Mouse (Mus musculus) stomach, embryonic 14.5 days (tissue): ENCODE data around the gene Gm6904. TPM values are rescaled to one million over a fixed set of nuclear protein-coding genes. Genes with fewer than 3 reads are reported as not detected.
A peak's percentile ranks its signal among the peaks of the same experiment; 100 is the strongest.

Source experiments
- ATAC-seq: fragments of 200-750 bp; cut with Nextera tagmentation; 2 replicates; pipeline ENCODE4 v1.8.0; 2017; ENCODE audit warnings: low read depth, moderate TSS enrichment; ENCODE audit not compliant: insufficient number of reproducible peaks, insufficient read depth, low FRiP score
- H3K27ac ChIP-seq: fragments of 300-500 bp; sonication (generic); 2 replicates; pipeline ENCODE4 v1.5.1; 2014; ENCODE audit warnings: mild to moderate bottlenecking, low read length, moderate library complexity, mixed read lengths
- H3K27me3 ChIP-seq: fragments of 300-500 bp; sonication (generic); 2 replicates; pipeline ENCODE4 v1.6.1; 2014; ENCODE audit warnings: low read length, control low read depth, mixed read lengths; ENCODE audit not compliant: control insufficient read depth, insufficient read depth
- H3K36me3 ChIP-seq: fragments of 300-500 bp; sonication (generic); 2 replicates; pipeline ENCODE4 v1.6.1; 2014; ENCODE audit warnings: mild to moderate bottlenecking, control low read depth, low read length, moderate library complexity, mixed read lengths; ENCODE audit not compliant: control insufficient read depth, insufficient read depth
- H3K4me1 ChIP-seq: fragments of 300-500 bp; sonication (generic); 2 replicates; pipeline ENCODE4 v1.6.1; 2014; ENCODE audit warnings: low read length, control low read depth, mixed read lengths; ENCODE audit not compliant: control insufficient read depth, insufficient read depth
- H3K4me2 ChIP-seq: fragments of 300-500 bp; sonication (generic); replicated peaks from 2 replicates; pipeline ENCODE4 v1.6.1; 2014; ENCODE audit warnings: low read depth, low read length, control low read depth
- H3K4me3 ChIP-seq: fragments of 300-500 bp; sonication (generic); 2 replicates; pipeline ENCODE4 v1.5.1; 2014; ENCODE audit warnings: low read depth, low read length, control low read depth
- H3K9ac ChIP-seq: fragments of 300-500 bp; sonication (generic); replicated peaks from 2 replicates; pipeline ENCODE4 v1.6.1; 2014; ENCODE audit warnings: low read depth, mild to moderate bottlenecking, control low read depth, low read length, moderate library complexity, mixed read lengths
- H3K9me3 ChIP-seq: fragments of 300-500 bp; sonication (generic); 2 replicates; pipeline ENCODE4 v1.6.1; 2016; ENCODE audit warnings: low read depth, low read length, control low read depth; ENCODE audit not compliant: control insufficient read depth
- WGBS: fragments of 180-500 bp; shearing (Covaris S2); extraction: QIAGEN DNeasy Blood & Tissue Kit; methylation state at CpG from one replicate; pipeline ENCODE4 v1.1.7; 2014; 5-methylcytosine and 5-hydroxymethylcytosine counted together
- polyA plus RNA-seq: library from polyadenylated mRNA; unstranded; fragments of >200 nt; fragmentation: Nextera tagmentation; extraction: Ambion mirVana; gene quantifications from 2 replicates; pipeline ENCODE4 v1.2.1, GENCODE M21; 2014

Gm6904 gene
- polyA plus RNA-seq, 1 experiment from 2014 or later, result not detected

DNA sequence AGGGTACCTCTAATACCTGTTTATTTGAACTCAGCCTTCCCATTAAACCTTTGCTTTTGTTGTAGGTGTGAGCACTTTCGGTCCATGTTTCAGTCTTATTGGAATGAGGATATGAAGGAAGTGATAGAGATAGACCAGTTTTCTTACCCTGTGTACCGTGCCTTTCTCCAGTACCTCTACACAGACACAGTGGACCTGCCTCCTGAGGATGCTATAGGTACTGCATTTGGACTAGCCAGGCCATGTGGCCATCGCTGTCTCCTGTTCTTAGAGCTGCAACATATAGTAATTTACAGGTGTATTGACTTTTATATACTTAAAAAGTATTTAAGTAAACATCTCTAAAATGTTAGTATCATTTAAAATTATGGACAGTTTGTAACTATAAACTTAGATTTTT, 30.2 kb downstream of the Gm6904 start:
- 92% methylated on average over 3 of the region's 3 CpGs for WGBS
- Histone ChIP-seq H3K36me3 (peaks cover 66% of the 10 kb centered on the region), H3K9ac (no peak overlapping the region), H3K4me1 (no peaks in the 10 kb centered on the region), H3K4me2 (no peak overlapping the region), H3K9me3 (no peaks in the 10 kb centered on the region), H3K27ac (no peak overlapping the region), H3K4me3 (no peak overlapping the region), H3K27me3 (no peaks in the 10 kb centered on the region)
- ATAC-seq, result no peak

DNA sequence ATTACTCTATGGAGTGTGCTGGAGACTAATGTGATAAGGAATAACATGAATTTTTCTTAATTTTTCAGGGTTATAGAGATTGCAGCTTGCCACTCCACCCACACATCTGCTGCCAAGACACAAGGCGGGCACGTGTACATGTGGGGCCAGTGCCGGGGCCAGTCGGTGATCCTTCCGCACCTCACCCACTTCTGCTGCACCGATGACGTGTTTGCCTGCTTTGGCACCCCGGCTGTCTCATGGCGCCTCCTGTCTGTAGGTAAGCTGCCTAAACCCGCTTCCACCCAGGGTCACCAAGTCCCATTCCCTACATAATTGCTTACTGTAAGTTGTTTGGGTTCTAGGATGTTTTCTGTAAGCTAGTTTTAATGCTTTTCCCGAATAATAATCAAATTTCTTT, 33.8 kb downstream of the Gm6904 start:
- Histone ChIP-seq H3K4me3 (no peak overlapping the region), H3K9me3 (no peaks in the 10 kb centered on the region), H3K27ac (no peak overlapping the region), H3K4me1 (no peaks in the 10 kb centered on the region), H3K27me3 (no peaks in the 10 kb centered on the region), H3K36me3 (peaks cover 56% of the 10 kb centered on the region), H3K4me2 (no peak overlapping the region), H3K9ac (no peak overlapping the region)
- 93% methylated on average over 11 of the region's 11 CpGs for WGBS
- ATAC-seq, result no peak

DNA sequence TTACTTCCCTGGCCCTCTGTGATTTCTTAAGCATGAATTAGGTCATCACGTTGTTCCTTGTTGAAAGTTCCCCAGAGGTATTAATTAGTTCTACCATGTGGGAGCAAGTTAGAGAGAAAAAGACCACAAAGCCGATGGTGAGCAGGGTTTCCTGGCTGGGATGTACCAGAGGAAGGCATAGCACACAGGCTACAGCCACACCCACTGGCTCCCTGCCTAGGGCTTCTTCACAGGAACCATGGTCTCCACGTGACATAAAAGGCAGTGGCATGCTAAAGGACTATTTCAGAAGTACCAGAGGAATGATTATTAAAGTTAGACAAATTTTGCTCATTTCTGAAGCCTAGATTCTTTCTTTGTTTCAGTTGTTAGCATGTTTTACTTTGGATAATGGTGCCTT, 40.8 kb downstream of the Gm6904 start:
- Histone ChIP-seq H3K27me3 (no peaks in the 10 kb centered on the region), H3K4me3 (no peak overlapping the region), H3K9me3 (no peaks in the 10 kb centered on the region), H3K27ac (no peak overlapping the region), H3K4me2 (no peak overlapping the region), H3K36me3 (peaks cover 23% of the 10 kb centered on the region; the same call in 1 of the 2 replicates), H3K9ac (no peak overlapping the region), H3K4me1 (no peaks in the 10 kb centered on the region)
- 85% methylated on average over 3 of the region's 3 CpGs for WGBS
- ATAC-seq, result no peak

GRCm38 (mm10) chr14:59209816-59210215, 50.2 kb downstream of the Gm6904 start:
- H3K9me3 ChIP-seq, result no peaks in the 10 kb centered on the region
- no peak overlapping the region for H3K27ac ChIP-seq
- WGBS, result 94% methylated on average over 2 of the region's 2 CpGs
- H3K4me3 ChIP-seq, result no peak overlapping the region
- H3K36me3 ChIP-seq, result peaks cover 4% of the 10 kb centered on the region; the same call in 1 of the 2 replicates
- no peaks in the 10 kb centered on the region for H3K27me3 ChIP-seq
- H3K9ac ChIP-seq, result no peak overlapping the region
- peaks cover 11% of the 10 kb centered on the region; the same call in 1 of the 2 replicates for H3K4me1 ChIP-seq
- ATAC-seq, result no peak
- no peak overlapping the region for H3K4me2 ChIP-seq

DNA sequence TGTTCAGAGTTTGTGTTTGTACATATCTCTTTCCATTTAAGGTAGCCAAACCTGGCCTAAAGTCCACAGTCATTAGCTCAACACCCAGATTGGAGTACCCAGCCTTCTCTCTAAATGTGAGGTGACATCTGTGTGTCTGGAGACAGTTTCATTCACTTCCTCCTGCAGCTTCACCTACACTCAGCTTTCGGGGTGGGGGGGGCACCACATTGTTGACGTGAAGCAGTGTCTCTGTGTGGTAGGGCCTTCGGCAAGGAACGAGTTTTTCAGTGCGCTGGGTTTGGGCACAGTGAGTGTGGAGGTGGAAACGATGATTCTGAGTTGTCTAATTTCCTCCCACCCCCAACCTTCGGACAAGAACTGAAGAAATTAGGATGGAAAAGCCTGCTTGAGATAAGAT, 51.0 kb downstream of the Gm6904 start:
- Histone ChIP-seq H3K36me3 (peaks cover 4% of the 10 kb centered on the region; the same call in 1 of the 2 replicates), H3K4me3 (no peak overlapping the region)
- 82% methylated on average over 7 of the region's 7 CpGs for WGBS

GRCm38 (mm10) chr14:59205976-59206583, 53.9 kb downstream of the Gm6904 start:
- H3K9me3 ChIP-seq, result no peaks in the 10 kb centered on the region
- H3K27ac ChIP-seq, result no peak overlapping the region
- 47% methylated on average over 10 of the region's 10 CpGs for whole genome bisulfite sequencing
- H3K4me3 ChIP-seq, result no peak overlapping the region
- no peaks in the 10 kb centered on the region for H3K36me3 ChIP-seq
- H3K4me1 ChIP-seq, result peaks cover 26% of the 10 kb centered on the region; the same call in 1 of the 2 replicates
- no peak overlapping the region for H3K4me2 ChIP-seq
- H3K9ac ChIP-seq, result no peak overlapping the region
- no peaks in the 10 kb centered on the region for H3K27me3 ChIP-seq
- ATAC-seq, result no peak

More for the DNA sequence above, 51.0 kb downstream of the Gm6904 start:
- Histone ChIP-seq H3K4me2 (no peak overlapping the region), H3K9ac (no peak overlapping the region), H3K27ac (no peak overlapping the region), H3K9me3 (no peaks in the 10 kb centered on the region), H3K4me1 (peaks cover 18% of the 10 kb centered on the region; the same call in 1 of the 2 replicates), H3K27me3 (no peaks in the 10 kb centered on the region)
- ATAC-seq, result no peak

DNA sequence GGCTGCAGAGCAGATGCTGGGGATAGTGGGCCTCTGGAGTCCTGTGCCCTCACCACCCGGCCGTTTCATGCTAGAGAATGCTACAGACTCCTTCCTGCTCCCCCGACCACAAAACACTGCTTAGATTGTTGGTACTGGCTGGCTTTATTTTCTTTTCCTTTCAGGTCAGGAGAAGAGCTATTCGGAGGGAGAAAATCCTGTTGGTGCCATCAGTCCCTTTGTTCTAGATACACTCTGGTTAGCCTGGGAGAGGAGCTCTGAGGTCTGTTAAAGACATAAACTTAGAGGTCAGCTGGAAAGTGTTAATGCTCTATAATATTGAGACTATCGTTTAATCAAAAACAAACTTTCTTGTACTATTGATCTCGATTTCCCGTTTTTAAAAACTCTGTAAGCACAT, 54.6 kb downstream of the Gm6904 start:
- Histone ChIP-seq H3K9me3 (no peaks in the 10 kb centered on the region), H3K4me3 (no peak overlapping the region), H3K4me1 (peaks cover 26% of the 10 kb centered on the region; the same call in 1 of the 2 replicates), H3K9ac (no peak overlapping the region), H3K27ac (no peak overlapping the region), H3K4me2 (no peak overlapping the region), H3K36me3 (no peaks in the 10 kb centered on the region), H3K27me3 (no peaks in the 10 kb centered on the region)
- ATAC-seq, result no peak
- 35% methylated on average over 7 of the region's 7 CpGs for WGBS

- no peaks in the 10 kb centered on the region for H3K27me3 ChIP-seq
- peak overlapping the region; percentile 62 for H3K4me2 ChIP-seq
- H3K36me3 ChIP-seq, result no peaks in the 10 kb centered on the region
- WGBS, result under 1% methylated on average over 21 of the region's 21 CpGs
- peak overlapping the region; percentile 96 for H3K9ac ChIP-seq
- H3K9me3 ChIP-seq, result no peaks in the 10 kb centered on the region
- peak overlapping the region; percentile 66 for H3K4me3 ChIP-seq
- H3K27ac ChIP-seq, result peak overlapping the region; percentile 98
- peaks cover 26% of the 10 kb centered on the region; the same call in 1 of the 2 replicates for H3K4me1 ChIP-seq
- ATAC-seq, result no peak; the same call in 1 of the 2 replicates
These were observed 58.3 kb downstream of the Gm6904 start for GRCm38 (mm10) chr14:59201604-59202215.
